Mouse (Mus musculus) left cerebral cortex, adult 2 months (tissue): ENCODE data around the gene Madcam1. TPM values are rescaled to one million over a fixed set of nuclear protein-coding genes. Genes with fewer than 3 reads are reported as not detected.
A peak's percentile ranks its signal among the peaks of the same experiment; 100 is the strongest.

Source experiments
- DNase-seq, 2 experiments: peaks; one replicate each; pipeline ENCODE4 v3.0.0; 2021 to 2022; ENCODE audit warnings: low spot score in 2 of 2, mixed read lengths in 1 of 2; ENCODE audit errors: extremely low spot score in 1 of 2
- H3K27ac ChIP-seq: fragments of 200-600 bp; 2 replicates; pipeline ENCODE4 v1.8.1; 2022
- H3K4me3 ChIP-seq: fragments of 200-600 bp; 2 replicates; pipeline ENCODE4 v1.8.1; 2022
- CTCF ChIP-seq: fragments of 200-600 bp; IDR thresholded peaks from 2 replicates; pipeline ENCODE4 v1.8.1; 2022; ENCODE audit warnings: antibody characterized with exemption, mild to moderate bottlenecking, moderate library complexity
- intact Hi-C: fragments of 180-260 bp; cut with DNase I; formaldehyde crosslinking; loops from one replicate; pipeline ENCODE4 v1.15.1; 2025
- total RNA-seq, 2 experiments: library from RNA; stranded (reverse); gene quantifications; 2 replicates each; pipeline ENCODE4 v1.2.3; 2021

Gene Madcam1
- total RNA-seq, 2 experiments from 2014 or later, result not detected

- TF ChIP-seq CTCF, result no peak
- Histone ChIP-seq H3K4me3 (peak overlapping the region; percentile 85), H3K27ac (peak overlapping the region; percentile 97)
- DNase-seq, result peak; percentile 71 to 72
- intact Hi-C loops, result no loop called here
These were observed 25.7 kb upstream of the Madcam1 start for GRCm38 (mm10) chr10:79638486-79639204.

- H3K27ac ChIP-seq, result no peak within 1 kb of the TSS
- TF ChIP-seq CTCF, result no peak
- DNase-seq, result no peak
- no peak within 1 kb of the TSS for H3K4me3 ChIP-seq
- intact Hi-C loops, result no loop called here
These were observed 18.6 kb upstream of the Madcam1 start, which contains the start of gene Odf3l2 for GRCm38 (mm10) chr10:79645711-79646110. Gene Odf3l2 (minus strand): TSS chr10:79645738.

DNA sequence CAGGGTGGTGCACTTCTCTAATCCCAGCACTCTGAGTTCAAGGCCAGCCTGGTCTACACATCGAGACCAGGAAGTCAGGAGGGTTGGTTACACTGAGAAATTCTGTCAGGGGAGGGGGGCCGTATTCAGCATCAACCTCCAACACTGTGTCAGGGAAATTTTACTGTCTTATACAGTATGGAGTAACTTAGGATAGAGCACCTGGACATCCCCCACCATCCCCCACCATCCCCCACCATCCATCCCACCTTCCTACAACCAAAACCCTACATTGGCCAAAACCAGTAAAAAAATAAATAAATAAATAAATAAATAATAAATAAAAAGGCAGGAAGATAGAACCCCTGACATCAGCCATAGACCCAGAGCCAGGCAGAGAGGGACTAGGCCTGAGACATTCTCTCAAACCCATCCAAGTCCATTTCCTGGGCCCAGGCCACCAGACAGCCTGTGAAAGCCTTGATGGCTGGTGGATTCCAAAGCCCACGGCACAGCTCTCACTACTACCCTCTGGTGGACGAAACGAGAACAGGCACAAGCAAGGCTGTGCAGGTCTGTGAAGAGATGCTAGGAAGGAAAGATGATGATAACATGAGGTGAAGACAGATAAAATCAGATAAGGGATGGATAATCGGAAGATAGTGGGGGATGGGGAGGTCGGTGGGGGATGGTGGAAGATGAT lies 15.1 kb upstream of the Madcam1 start:
- TF ChIP-seq CTCF, result peak; percentile 90
- peak; percentile 72 to 87 for DNase-seq
- H3K27ac ChIP-seq, result no peak overlapping the region
- no peak overlapping the region for H3K4me3 ChIP-seq
- intact Hi-C loops, result loop anchor here (1.0 kb wide), 1 partner anchor 54 kb away; no protein-coding TSS in a partner anchor

DNA sequence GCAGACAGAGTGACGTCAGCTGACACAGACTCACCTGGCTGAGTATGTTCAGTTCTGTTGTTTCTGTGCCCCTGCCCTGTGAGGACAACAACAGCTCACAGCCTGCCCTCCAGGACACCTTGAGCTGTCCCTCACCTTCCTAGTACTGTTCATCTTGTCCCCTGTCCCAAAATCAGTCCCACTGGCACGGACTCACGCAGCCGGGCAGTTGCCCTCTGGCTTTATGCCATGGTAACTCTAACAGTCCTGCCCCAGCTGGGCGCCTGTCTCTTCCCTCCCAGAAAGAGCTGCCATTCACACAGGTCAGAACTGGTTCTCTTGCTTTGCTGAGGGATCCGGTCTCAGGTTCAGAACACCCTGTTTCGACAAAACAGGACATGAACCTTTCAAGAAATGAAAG lies 11.6 kb upstream of the Madcam1 start:
- Histone ChIP-seq H3K27ac (no peak overlapping the region), H3K4me3 (no peak overlapping the region)
- TF ChIP-seq CTCF, result no peak
- DNase-seq, result no peak
- intact Hi-C loops, result no loop called here

- peak in 1 of 2 experiments; percentile 56 for DNase-seq
- intact Hi-C loops, result no loop called here
- peak overlapping the region; percentile 33 for H3K27ac ChIP-seq
- TF ChIP-seq CTCF, result no peak
- no peak overlapping the region for H3K4me3 ChIP-seq
These were observed 9.4 kb upstream of the Madcam1 start for GRCm38 (mm10) chr10:79654946-79655395.

GRCm38 (mm10) chr10:79658829-79659228 lies 5.5 kb upstream of the Madcam1 start:
- intact Hi-C loops, result no loop called here
- no peak for DNase-seq
- Histone ChIP-seq H3K27ac (no peak overlapping the region), H3K4me3 (no peak overlapping the region)
- TF ChIP-seq CTCF, result peak; percentile 11; the same call in 1 of the 2 replicates

DNA sequence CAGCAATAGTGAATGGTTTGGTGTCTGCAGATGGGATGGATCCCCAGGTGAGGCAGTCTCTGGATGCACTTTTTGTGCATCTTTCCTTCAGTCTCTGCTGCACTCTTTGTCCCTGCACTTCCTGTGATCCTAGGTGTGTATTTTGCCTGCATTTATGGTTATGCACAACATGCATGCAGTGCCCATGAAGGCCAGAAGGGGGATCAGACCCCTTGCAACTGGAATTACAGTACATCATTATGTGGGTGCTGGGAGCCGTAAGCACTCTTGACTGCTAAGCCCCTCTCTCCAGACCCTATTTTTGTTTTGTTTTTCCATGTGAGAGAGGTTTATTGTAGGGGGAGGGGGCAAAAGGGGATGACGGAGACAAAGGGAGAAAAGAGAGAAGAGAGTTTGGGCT lies 4.1 kb upstream of the Madcam1 start:
- intact Hi-C loops, result loop anchor here (10.0 kb wide), 2 partner anchors 905 to 1225 kb away; partner anchors contain the start of gene Ccdc105
- TF ChIP-seq CTCF, result peak; percentile 33
- H3K4me3 ChIP-seq, result no peak overlapping the region
- no peak for DNase-seq
- no peak overlapping the region for H3K27ac ChIP-seq

DNA sequence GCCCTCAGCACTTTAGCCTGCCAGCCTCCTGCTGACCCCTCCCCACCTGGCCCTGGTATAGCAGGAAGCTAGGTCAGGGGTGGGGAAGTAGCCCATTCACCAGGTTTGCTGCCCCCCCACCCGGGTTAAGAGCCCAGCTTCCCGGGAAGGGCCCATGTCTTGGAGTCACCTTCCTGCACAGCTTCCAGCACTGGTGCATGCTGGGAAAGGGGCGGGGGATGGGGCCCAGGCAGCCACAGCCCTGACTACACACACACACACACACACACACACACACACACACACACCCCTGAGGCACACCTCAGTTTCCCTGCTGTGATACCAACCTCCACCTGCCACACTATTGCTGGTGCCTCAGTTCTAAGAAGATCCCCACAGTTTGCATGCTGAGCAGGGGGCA lies 2.5 kb upstream of the Madcam1 start:
- intact Hi-C loops, result loop anchor here (10.0 kb wide), 2 partner anchors 907 to 1227 kb away; partner anchors contain the start of gene Ccdc105
- no peak for DNase-seq
- H3K4me3 ChIP-seq, result no peak overlapping the region
- H3K27ac ChIP-seq, result no peak overlapping the region
- no peak for TF ChIP-seq CTCF

DNA sequence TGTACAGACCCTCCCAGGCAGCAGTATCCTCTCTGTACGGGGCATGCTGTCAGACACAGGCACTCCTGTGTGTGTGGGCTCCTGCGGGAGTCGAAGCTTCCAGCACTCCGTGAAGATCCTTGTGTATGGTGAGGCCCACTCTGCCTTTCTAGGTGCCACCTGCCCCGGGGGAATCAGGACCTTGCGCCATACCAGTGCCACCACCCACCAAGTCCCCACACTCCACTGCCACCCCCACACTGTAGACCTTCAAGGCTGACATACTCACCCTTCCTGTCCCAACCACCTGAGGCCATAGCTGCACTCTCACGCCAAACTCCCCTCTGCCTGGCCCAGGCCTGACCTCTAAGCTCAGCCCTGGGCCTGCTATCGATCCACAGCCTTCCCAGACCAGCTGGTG lies 692 bp downstream of the Madcam1 start:
- intact Hi-C loops, result loop anchor here (10.0 kb wide), 2 partner anchors 910 to 1230 kb away; partner anchors contain the start of gene Ccdc105
- H3K4me3 ChIP-seq, result no peak overlapping the region
- no peak for DNase-seq

GRCm38 (mm10) chr10:79666493-79666892 lies 2.1 kb downstream of the Madcam1 start:
- intact Hi-C loops, result loop anchor here (10.0 kb wide), 2 partner anchors 912 to 1232 kb away; partner anchors contain the start of gene Ccdc105
- TF ChIP-seq CTCF, result no peak
- DNase-seq, result no peak
- Histone ChIP-seq H3K4me3 (no peak overlapping the region), H3K27ac (no peak overlapping the region)

More for the DNA sequence above, 692 bp downstream of the Madcam1 start:
- H3K27ac ChIP-seq, result no peak overlapping the region
- no peak for TF ChIP-seq CTCF

DNA sequence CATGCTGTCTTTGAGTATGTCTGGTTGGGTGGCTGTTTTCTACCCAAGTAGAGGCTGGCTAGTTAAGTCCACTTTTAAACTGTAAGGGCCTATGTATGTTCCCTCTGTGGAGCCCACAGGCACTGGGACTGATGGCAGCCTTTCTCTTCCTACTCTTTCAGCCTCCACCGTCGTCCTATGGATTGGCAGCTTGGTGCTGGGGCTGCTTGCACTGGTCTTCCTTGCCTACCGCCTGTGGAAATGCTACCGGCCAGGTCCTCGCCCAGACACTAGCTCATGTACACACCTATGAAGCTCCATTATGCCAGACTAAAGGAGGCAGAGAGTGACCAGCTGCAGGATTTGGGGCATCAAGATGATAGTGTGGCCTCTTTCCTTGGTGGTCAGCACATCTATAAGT lies 3.7 kb downstream of the Madcam1 start:
- no peak overlapping the region for H3K4me3 ChIP-seq
- intact Hi-C loops, result loop anchor here (1.0 to 10.0 kb wide), 3 partner anchors 73 to 1233 kb away; partner anchors contain the start of gene Ccdc105
- no peak for DNase-seq
- peak overlapping the region; percentile 99 for H3K27ac ChIP-seq
- TF ChIP-seq CTCF, result no peak
